25 mouse cellular contexts compared by ENCODE assay signal in the genomic region with DNA sequence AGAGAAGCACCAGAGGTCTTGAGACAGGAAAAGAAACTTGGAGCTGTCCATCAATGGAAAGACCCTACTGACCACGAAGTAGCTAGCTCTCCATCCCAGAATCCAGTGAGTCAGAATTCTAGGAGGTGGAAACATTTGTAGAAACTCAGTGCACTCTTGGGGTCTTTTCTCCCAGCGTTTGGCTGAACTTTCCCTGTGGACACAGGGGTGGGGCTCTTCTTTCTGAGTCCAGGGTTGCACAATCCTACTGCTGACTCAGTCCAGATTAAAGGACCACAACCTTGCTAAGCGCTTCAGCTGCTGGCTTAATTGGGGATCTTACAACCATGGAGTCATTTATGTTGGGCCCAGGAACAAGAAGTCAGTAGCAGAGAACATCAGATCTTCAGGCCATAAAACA. TPM values are rescaled to one million over a fixed set of nuclear protein-coding genes. Genes with fewer than 3 reads are reported as not detected.
A peak's percentile ranks its signal among the peaks of the same experiment; 100 is the strongest.
DNase-seq lines count a peak whose midpoint lies in the region; ATAC-seq and TF ChIP-seq lines count a peak whose summit lies in the region.
"Had no signal": no experiment of that assay in that cellular context is flagged by ENCODE, and none has a peak within 500 bp of the region (broad histone marks: within the 10 kb centered on the region; RNA-seq: fewer than 3 reads in every experiment).

No protein-coding gene starts in this region.

- H3K36me3 ChIP-seq in stomach, postnatal 0 days (ENCODE audit: control insufficient read depth, insufficient read depth, low read length), result no peaks in the 10 kb centered on the region
- H3K36me3 ChIP-seq: embryonic facial prominence, embryonic 15.5 days; forebrain, embryonic 10.5 days; G1E; hindbrain, embryonic 10.5 days; hindbrain, embryonic 15.5 days had no signal

- no peak for TF ChIP-seq EP300 in stomach, postnatal 0 days (optimal IDR thresholded peaks at IDR 0.05)

- peak; percentile 53; the same call in 1 of the 2 replicates for ATAC-seq in stomach, postnatal 0 days (ENCODE audit: low FRiP score, low TSS enrichment)
- ATAC-seq: activated CD4-positive, CD25-positive, alpha-beta regulatory T cell, adult 4 months; CD4-positive, CD25-positive, alpha-beta regulatory T cell, adult 4 months; forebrain, embryonic 14.5 days; intestine, embryonic 16.5 days had no signal

- no peaks in the 10 kb centered on the region for H3K4me1 ChIP-seq in stomach, postnatal 0 days (replicated peaks; ENCODE audit: control insufficient read depth, insufficient read depth)
- H3K4me1 ChIP-seq: embryonic facial prominence, embryonic 15.5 days; forebrain, embryonic 10.5 days; hindbrain, embryonic 10.5 days; hindbrain, embryonic 15.5 days had no signal

- no peaks in the 10 kb centered on the region for H3K9me3 ChIP-seq in stomach, postnatal 0 days (ENCODE audit: control insufficient read depth, low read length)
- H3K9me3 ChIP-seq: embryonic facial prominence, embryonic 15.5 days; forebrain, embryonic 10.5 days; G1E; hindbrain, embryonic 10.5 days; hindbrain, embryonic 15.5 days had no signal

- TF ChIP-seq CTCF in stomach, postnatal 0 days (IDR thresholded peaks at IDR 0.05; ENCODE audit: low read depth), result no peak

- 51% methylated on average over 3 of the region's 3 CpGs for WGBS in stomach, postnatal 0 days

- DNase-seq in heart, adult 11 months, result peak; percentile 90
- DNase-seq in heart, postnatal 25 days (ENCODE audit: low spot score), result no peak
- peak; percentile 7 for DNase-seq in lung, postnatal 36 days
- no peak for DNase-seq in lung, postnatal 10 days
- peak; percentile 24 for DNase-seq in NIH3T3 (ENCODE audit: low read depth)
- DNase-seq in stomach, postnatal 0 days (ENCODE audit: low spot score), result no peak
- DNase-seq in cerebellum, adult 9-11 months, result no peak
- no peak for DNase-seq in kidney, postnatal 10 days
- DNase-seq: adrenal gland, adult 2 months; adrenal gland, postnatal 36 days; cerebellum, adult 2 months; embryo, embryonic 11 days; heart, postnatal 10 days had no signal

- intact Hi-C loops in heart, postnatal 25 days (cut with DNase I), result no loop called here

- H3K27ac ChIP-seq in stomach, postnatal 0 days (replicated peaks), result no peak overlapping the region
- H3K27ac ChIP-seq: embryonic facial prominence, embryonic 15.5 days; forebrain, embryonic 10.5 days; hindbrain, embryonic 10.5 days; hindbrain, embryonic 15.5 days had no signal

- no peak overlapping the region for H3K9ac ChIP-seq in stomach, postnatal 0 days (ENCODE audit: low read length)
- H3K9ac ChIP-seq: embryonic facial prominence, embryonic 15.5 days; hindbrain, embryonic 15.5 days had no signal

- no peak overlapping the region for H3K4me3 ChIP-seq in stomach, postnatal 0 days (ENCODE audit: low read depth, low read length)
- H3K4me3 ChIP-seq: embryonic facial prominence, embryonic 15.5 days; erythroblast, embryonic 14.5 days; forebrain, embryonic 10.5 days; hindbrain, embryonic 10.5 days; hindbrain, embryonic 15.5 days had no signal

- H3K27me3 ChIP-seq in stomach, postnatal 0 days (ENCODE audit: control insufficient read depth, insufficient read depth, low read length), result no peaks in the 10 kb centered on the region
- H3K27me3 ChIP-seq: embryonic facial prominence, embryonic 15.5 days; hindbrain, embryonic 15.5 days had no signal

- no peak overlapping the region for H3K4me2 ChIP-seq in stomach, postnatal 0 days (replicated peaks; ENCODE audit: low read depth)
- H3K4me2 ChIP-seq: embryonic facial prominence, embryonic 15.5 days; hindbrain, embryonic 15.5 days had no signal

RNA-seq across cellular contexts. Expression of gene Wt1, which starts 41.8 kb away (rescaled TPM):
- total RNA-seq in heart, postnatal 25 days (2021), result 1 to 10 TPM; 6.0 to 6.6 TPM
- 3.6 and 5.0 TPM in 2 replicates for polyA plus RNA-seq in stomach, postnatal 0 days (2015; fragmentation: Nextera tagmentation; extraction: Ambion mirVana)
- total RNA-seq: common myeloid progenitor, adult 5-6 weeks; gastrocnemius, adult 8-10 months had no signal
- polyA plus RNA-seq: activated CD4-positive, CD25-positive, alpha-beta regulatory T cell, adult 4 months; CD4-positive, CD25-positive, alpha-beta regulatory T cell, adult 4 months; cerebellum, adult 2 months; erythroblast, embryonic 14.5 days; forebrain, embryonic 14.5 days; G1E had no signal

RNA-seq across cellular contexts. Expression of gene Them7, which starts 56.0 kb away (rescaled TPM):
- total RNA-seq in heart, postnatal 25 days (2021), result 1 to 10 TPM; 1.8 to 2.0 TPM
- polyA plus RNA-seq in stomach, postnatal 0 days (2015; fragmentation: Nextera tagmentation; extraction: Ambion mirVana), result 0.06 and 0.15 TPM in 2 replicates
- total RNA-seq: G1E; gastrocnemius, adult 8-10 months had no signal
- polyA plus RNA-seq: activated CD4-positive, CD25-positive, alpha-beta regulatory T cell, adult 4 months; CD4-positive, CD25-positive, alpha-beta regulatory T cell, adult 4 months; erythroblast, embryonic 14.5 days; forebrain, embryonic 14.5 days; G1E had no signal

Comparison
In these comparisons a context has a peak if more than half of its experiments do, and no peak if none do; other contexts are left out.
1. DNase-seq: peak in heart, adult 11 months (single experiment), lung, postnatal 36 days (single experiment) and NIH3T3 (single experiment); none in heart, postnatal 25 days (single experiment), lung, postnatal 10 days (single experiment), stomach, postnatal 0 days (single experiment), cerebellum, adult 9-11 months (single experiment) and kidney, postnatal 10 days (single experiment).